Mouse (Mus musculus) CH12.LX (cell line): Measurements from ENCODE around the gene Ehd3. TPM values are rescaled to one million over a fixed set of nuclear protein-coding genes. Genes with fewer than 3 reads are reported as not detected.

Experiments
- DNase-seq: peaks from one replicate; pipeline ENCODE4 v3.0.0-alpha.2; 2013; ENCODE audit errors: extremely low read depth
- H3K27ac ChIP-seq: 2 replicates; pipeline ENCODE4 v1.5.1; 2012; ENCODE audit warnings: low read depth, mild to moderate bottlenecking, control low read depth, moderate library complexity; ENCODE audit not compliant: insufficient read depth
- H3K27me3 ChIP-seq: replicated peaks from 2 replicates; pipeline ENCODE3; 2012; ENCODE audit warnings: inconsistent platforms
- H3K36me3 ChIP-seq, 2 experiments: replicated peaks in 1 of 2; 2 replicates each; pipeline versions ENCODE3 to v1.6.1; 2012; ENCODE audit warnings: inconsistent platforms in 1 of 2, low read length in 1 of 2, mild to moderate bottlenecking in 1 of 2, mixed read lengths in 1 of 2, moderate library complexity in 1 of 2; ENCODE audit not compliant: control insufficient read depth in 1 of 2, insufficient read depth in 1 of 2
- H3K4me1 ChIP-seq, 2 experiments: 2 replicates each; pipeline ENCODE4 v1.6.1; 2012; ENCODE audit warnings: inconsistent platforms in 1 of 2, moderate library complexity in 1 of 2; ENCODE audit not compliant: insufficient read depth in 2 of 2, control insufficient read depth in 1 of 2
- H3K4me2 ChIP-seq: 2 replicates; pipeline ENCODE4 v1.6.1; 2012; ENCODE audit warnings: low read depth, mild to moderate bottlenecking, control low read depth; ENCODE audit not compliant: poor library complexity, insufficient read depth, severe bottlenecking
- H3K4me3 ChIP-seq, 3 experiments: fragments of 150-350 bp in 1 of 3; sonication (generic) in 1 of 3; replicated peaks in 1 of 3; 2 replicates each; pipeline versions ENCODE3 to v1.5.1; 2011 to 2012; ENCODE audit warnings: low read depth in 2 of 3, low read length in 2 of 3, mild to moderate bottlenecking in 2 of 3, moderate library complexity in 2 of 3, control low read depth in 1 of 3, improper control_type of control experiment in 1 of 3, inconsistent platforms in 1 of 3, mixed read lengths in 1 of 3; ENCODE audit not compliant: poor library complexity in 1 of 3
- H3K79me2 ChIP-seq: replicated peaks from 2 replicates; pipeline ENCODE4 v1.6.1; 2012; ENCODE audit warnings: mild to moderate bottlenecking, moderate library complexity; ENCODE audit not compliant: control insufficient read depth, poor library complexity, insufficient read depth, severe bottlenecking; ENCODE audit errors: extremely low read depth
- H3K9ac ChIP-seq: 2 replicates; pipeline ENCODE4 v1.6.1; 2012; ENCODE audit warnings: low read depth, mild to moderate bottlenecking, control low read depth, moderate library complexity; ENCODE audit not compliant: insufficient read depth
- H3K9me3 ChIP-seq: replicated peaks from 2 replicates; pipeline ENCODE3; 2012; ENCODE audit warnings: low read length, inconsistent platforms, mixed read lengths
- CHD1 ChIP-seq: IDR thresholded peaks from 2 replicates; pipeline ENCODE4 v1.6.1; 2012; ENCODE audit warnings: low read depth, low read length, improper control_type of control experiment, inconsistent platforms
- ELF1 ChIP-seq: IDR thresholded peaks from 2 replicates; pipeline ENCODE4 v1.6.1; 2014; ENCODE audit warnings: low read depth, mild to moderate bottlenecking, inconsistent platforms, low read length, improper control_type of control experiment
- ETS1 ChIP-seq: conservative IDR thresholded peaks from 2 replicates; pipeline ENCODE4 v1.6.1; 2012; ENCODE audit warnings: low read depth, mild to moderate bottlenecking, inconsistent platforms, low read length, improper control_type of control experiment, moderate library complexity
- IRF4 ChIP-seq: IDR thresholded peaks from 2 replicates; pipeline ENCODE4 v1.6.1; 2014; ENCODE audit warnings: low read depth, mild to moderate bottlenecking, inconsistent platforms, low read length, improper control_type of control experiment
- JUN ChIP-seq: IDR thresholded peaks from 2 replicates; pipeline ENCODE4 v1.6.1; 2011; ENCODE audit warnings: low read depth, mild to moderate bottlenecking, low read length, improper control_type of control experiment, moderate library complexity; ENCODE audit not compliant: insufficient read depth
- JUND ChIP-seq: conservative IDR thresholded peaks from 2 replicates; pipeline ENCODE4 v1.6.1; 2011; ENCODE audit warnings: low read depth, low read length, improper control_type of control experiment
- MAX ChIP-seq: IDR thresholded peaks from 2 replicates; pipeline ENCODE4 v1.6.1; 2011; ENCODE audit warnings: low read length, improper control_type of control experiment
- MAZ ChIP-seq: IDR thresholded peaks from 2 replicates; pipeline ENCODE4 v1.6.1; 2012; ENCODE audit warnings: low read depth, mild to moderate bottlenecking, inconsistent platforms, low read length, improper control_type of control experiment, moderate library complexity
- NRF1 ChIP-seq: IDR thresholded peaks from 2 replicates; pipeline ENCODE4 v1.6.1; 2014; ENCODE audit warnings: low read depth, mild to moderate bottlenecking, inconsistent platforms, low read length, improper control_type of control experiment, moderate library complexity
- PAX5 ChIP-seq: IDR thresholded peaks from 2 replicates; pipeline ENCODE4 v1.6.1; 2012; ENCODE audit warnings: low read length, inconsistent platforms, mixed read lengths
- RAD21 ChIP-seq: IDR thresholded peaks from 2 replicates; pipeline ENCODE4 v1.6.1; 2011; ENCODE audit warnings: low read depth, mild to moderate bottlenecking, low read length, improper control_type of control experiment, moderate library complexity
- RCOR1 ChIP-seq: conservative IDR thresholded peaks from 2 replicates; pipeline ENCODE4 v1.6.1; 2012; ENCODE audit warnings: low read depth, mild to moderate bottlenecking, inconsistent platforms, low read length, improper control_type of control experiment
- SMC3 ChIP-seq: IDR thresholded peaks from 2 replicates; pipeline ENCODE4 v1.6.1; 2011; ENCODE audit warnings: low read depth, low read length, improper control_type of control experiment
- TBP ChIP-seq: conservative IDR thresholded peaks from 2 replicates; pipeline ENCODE4 v1.6.1; 2011; ENCODE audit warnings: low read depth, low read length, improper control_type of control experiment
- TCF12 ChIP-seq: IDR thresholded peaks from 2 replicates; pipeline ENCODE4 v1.6.1; 2014; ENCODE audit warnings: low read depth, mild to moderate bottlenecking, inconsistent platforms, low read length, improper control_type of control experiment
- USF1 ChIP-seq: IDR thresholded peaks from 2 replicates; pipeline ENCODE4 v1.6.1; 2014; ENCODE audit warnings: low read depth, mild to moderate bottlenecking, inconsistent platforms, low read length, improper control_type of control experiment
- USF2 ChIP-seq: conservative IDR thresholded peaks from 2 replicates; pipeline ENCODE4 v1.6.1; 2011; ENCODE audit warnings: low read depth, low read length, improper control_type of control experiment
- ZC3H11A ChIP-seq: IDR thresholded peaks from 2 replicates; pipeline ENCODE4 v1.6.1; 2012; ENCODE audit warnings: low read depth, mild to moderate bottlenecking, inconsistent platforms, low read length, improper control_type of control experiment
- ZMIZ1 ChIP-seq: IDR thresholded peaks from 2 replicates; pipeline ENCODE4 v1.6.1; 2012; ENCODE audit warnings: low read depth, mild to moderate bottlenecking, inconsistent platforms, low read length, improper control_type of control experiment
- ZNF384 ChIP-seq: IDR thresholded peaks from 2 replicates; pipeline ENCODE4 v1.6.1; 2012; ENCODE audit warnings: low read depth, low read length, improper control_type of control experiment, inconsistent platforms
- dilution Hi-C: fragments of 300-500 bp; cut with MboI; formaldehyde crosslinking; loops from 2 replicates; pipeline ENCODE4 v1.14.3; 2020; ENCODE audit warnings: low sequenced_read_pairs; ENCODE audit not compliant: extremely low pct_unique_long_range_greater_than_20kb, extremely low pct_ligation_motif_present
- in situ Hi-C: fragments of 300-500 bp; cut with MboI; formaldehyde crosslinking; loops from 3 replicates; pipeline ENCODE4 v1.14.3; 2019; ENCODE audit warnings: low sequenced_read_pairs, low pct_ligation_motif_present, low pct_unique_long_range_greater_than_20kb, mixed read lengths
- polyA plus RNA-seq: library from polyadenylated mRNA; unstranded; fragments of >175 nt; gene quantifications from 2 replicates; pipeline ENCODE4 v1.2.1, GENCODE M21; 2012; ENCODE audit warnings: low read depth; ENCODE audit not compliant: insufficient read length
- total RNA-seq, 2 experiments: library from RNA; depleted of rRNA; stranded (reverse); fragments of 300-350 nt in 1 of 2; fragments of >200 nt in 1 of 2; gene quantifications; 2 replicates each; pipeline ENCODE4 v1.2.3; 2012 to 2014

Gene Ehd3
- total and polyA plus RNA-seq, 3 experiments: 11.0 to 37.0 (median 26.5) TPM

GRCm38 (mm10) chr17:73833474-73833873 is 29.5 kb downstream of the Ehd3 start:
- no peak overlapping the region for H3K4me2 ChIP-seq
- H3K27ac ChIP-seq: no peak overlapping the region
- no peak for TF ChIP-seq TBP
- H3K27me3 ChIP-seq: no peaks in the 10 kb centered on the region
- dilution Hi-C loops: no loop called here
- no peaks in the 10 kb centered on the region for H3K79me2 ChIP-seq
- H3K4me3 ChIP-seq: no peak overlapping the region
- no peaks in the 10 kb centered on the region for H3K9me3 ChIP-seq
- H3K36me3 ChIP-seq: peaks cover 12 to 46% of the 10 kb centered on the region in 2 experiments
- no peak overlapping the region for H3K9ac ChIP-seq
- in situ Hi-C loops: no loop called here
- DNase-seq: no peak
- peaks cover 0 to 11% of the 10 kb centered on the region in 2 experiments; a peak in 2 of 4 replicates for H3K4me1 ChIP-seq

DNA sequence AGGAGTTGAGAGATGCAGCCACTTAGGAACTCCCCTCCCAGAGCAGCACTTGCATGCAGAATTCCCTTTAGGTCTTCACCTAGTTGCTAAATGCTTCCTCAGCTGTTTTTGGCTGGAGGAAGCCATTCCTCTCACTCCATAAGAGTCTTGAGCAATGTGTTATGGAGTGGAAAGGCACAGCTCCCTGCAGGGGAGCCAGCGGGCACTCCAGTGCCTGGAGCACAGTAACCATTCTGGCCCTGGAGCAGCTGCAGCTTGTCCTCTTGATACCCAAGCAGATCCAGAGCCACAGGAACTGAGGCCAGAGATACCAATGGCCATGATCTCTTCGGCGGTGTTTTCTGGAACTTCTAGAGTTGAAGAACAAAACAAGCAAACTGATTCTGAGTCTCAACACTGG is 32.7 kb downstream of the Ehd3 start:
- Histone ChIP-seq H3K9me3 (no peaks in the 10 kb centered on the region), H3K4me3 (no peak overlapping the region), H3K4me1 (peaks cover 0 to 16% of the 10 kb centered on the region in 2 experiments; a peak in 2 of 4 replicates), H3K4me2 (no peak overlapping the region), H3K9ac (no peak overlapping the region), H3K27ac (no peak overlapping the region), H3K36me3 (peaks cover 0 to 15% of the 10 kb centered on the region in 2 experiments), H3K27me3 (no peaks in the 10 kb centered on the region), H3K79me2 (no peaks in the 10 kb centered on the region)
- in situ Hi-C loops: no loop called here
- no peak for DNase-seq
- TF ChIP-seq ETS1 (no peak), ZC3H11A (no peak), MAZ (no peak), TCF12 (no peak), USF2 (no peak), RAD21 (no peak), JUN (no peak), ZMIZ1 (no peak), MAX (no peak), ZNF384 (no peak), USF1 (no peak), RCOR1 (no peak), SMC3 (no peak), NRF1 (no peak), PAX5 (no peak), IRF4 (no peak), ELF1 (no peak), CHD1 (no peak), JUND (no peak)
- dilution Hi-C loops: no loop called here
